Mouse (Mus musculus) thymus, adult 2 months (tissue): ENCODE data around the gene Cnbp. TPM values are rescaled to one million over a fixed set of nuclear protein-coding genes. Genes with fewer than 3 reads are reported as not detected.

ENCODE experiments used
- DNase-seq: peaks from one replicate; pipeline ENCODE4 v3.0.0; 2021
- H3K27ac ChIP-seq: fragments of 200-500 bp; 2 replicates; pipeline ENCODE4 v1.5.1; 2012; ENCODE audit warnings: low read length, control low read depth; ENCODE audit not compliant: control insufficient read depth, insufficient read depth
- H3K27me3 ChIP-seq: fragments of 200-500 bp; 2 replicates; pipeline ENCODE4 v1.6.1; 2012; ENCODE audit warnings: mild to moderate bottlenecking, low read length, moderate library complexity, mixed read lengths; ENCODE audit not compliant: control insufficient read depth, insufficient read depth
- H3K36me3 ChIP-seq: fragments of 200-500 bp; 2 replicates; pipeline ENCODE4 v1.6.1; 2012; ENCODE audit warnings: mild to moderate bottlenecking, low read length, moderate library complexity; ENCODE audit not compliant: control insufficient read depth, insufficient read depth
- H3K4me1 ChIP-seq: fragments of 200-500 bp; replicated peaks from 2 replicates; pipeline ENCODE4 v1.6.1; 2012; ENCODE audit warnings: low read length; ENCODE audit not compliant: control insufficient read depth, insufficient read depth
- H3K4me3 ChIP-seq: fragments of 200-500 bp; 2 replicates; pipeline ENCODE4 v1.5.1; 2012; ENCODE audit warnings: mild to moderate bottlenecking, low read length, control low read depth, moderate library complexity; ENCODE audit not compliant: control insufficient read depth, insufficient read depth
- CTCF ChIP-seq: fragments of 200-500 bp; IDR thresholded peaks from 2 replicates; pipeline ENCODE4 v1.5.1; 2012; ENCODE audit warnings: mild to moderate bottlenecking, control low read depth, low read length, moderate library complexity, borderline replicate concordance; ENCODE audit not compliant: control insufficient read depth, poor library complexity, insufficient read depth; ENCODE audit errors: extremely low read depth
- POLR2A ChIP-seq: fragments of 200-500 bp; IDR thresholded peaks from 2 replicates; pipeline ENCODE4 v1.6.1; 2012; ENCODE audit warnings: mild to moderate bottlenecking, low read length, control low read depth, moderate library complexity; ENCODE audit not compliant: control insufficient read depth, poor library complexity, insufficient read depth; ENCODE audit errors: extremely low read depth
- WGBS: fragments of 180-500 bp; shearing (Covaris S2); methylation state at CpG from one replicate; pipeline ENCODE4 v1.1.7; 2018; 5-methylcytosine and 5-hydroxymethylcytosine counted together
- polyA plus RNA-seq: library from polyadenylated mRNA; depleted of rRNA; stranded (reverse); fragments of >200 nt; gene quantifications from 2 replicates; pipeline ENCODE4 v1.2.3, GENCODE M21; 2012

Gene Cnbp
- polyA plus RNA-seq, 1 experiment = 311 TPM

DNA sequence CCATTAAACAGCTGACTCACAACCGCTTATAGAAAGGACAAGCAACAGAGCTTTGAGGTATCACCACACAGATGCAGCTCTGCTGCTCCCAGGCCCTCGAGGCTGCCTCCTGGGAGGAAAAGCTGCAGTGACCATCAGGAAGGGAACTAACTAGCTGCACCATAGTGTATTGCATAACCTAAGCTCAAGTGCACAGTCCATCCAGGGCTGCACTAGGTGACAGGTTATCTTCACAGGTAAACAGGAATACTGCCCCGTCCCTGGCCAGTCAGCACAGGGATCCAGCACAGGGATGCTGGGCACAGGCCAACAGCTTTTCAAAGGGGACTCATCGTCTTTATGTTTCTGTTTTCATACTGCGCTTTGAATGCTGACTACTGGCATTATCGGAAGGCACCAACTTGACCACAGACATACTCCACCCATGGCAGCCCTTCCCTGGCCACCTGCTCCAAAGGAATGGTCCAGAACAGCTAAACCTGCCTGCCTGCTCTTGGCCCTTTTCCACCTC lies 41.2 kb downstream of the Cnbp start:
- TF ChIP-seq POLR2A (no peak), CTCF (no peak)
- Histone ChIP-seq H3K27me3 (no peaks in the 10 kb centered on the region), H3K27ac (peak overlapping the region; percentile 23; the same call in 1 of the 2 replicates), H3K4me1 (peaks cover 15% of the 10 kb centered on the region), H3K36me3 (no peaks in the 10 kb centered on the region), H3K4me3 (no peak overlapping the region)
- WGBS = 74% methylated on average over 6 of the region's 6 CpGs
- DNase-seq = no peak

GRCm38 (mm10) chr6:87809144-87809543 lies 41.8 kb downstream of the Cnbp start:
- Histone ChIP-seq H3K4me3 (no peak overlapping the region), H3K4me1 (peaks cover 15% of the 10 kb centered on the region), H3K36me3 (no peaks in the 10 kb centered on the region), H3K27ac (no peak overlapping the region), H3K27me3 (no peaks in the 10 kb centered on the region)
- TF ChIP-seq POLR2A = no peak
- no peak for TF ChIP-seq CTCF
- WGBS = 70% methylated on average over 2 of the region's 2 CpGs
- DNase-seq = no peak

- no peak for TF ChIP-seq POLR2A
- no peak for TF ChIP-seq CTCF
- no peak overlapping the region for H3K27ac ChIP-seq
- peaks cover 15% of the 10 kb centered on the region for H3K4me1 ChIP-seq
- DNase-seq = no peak
- no peaks in the 10 kb centered on the region for H3K27me3 ChIP-seq
- no peak overlapping the region for H3K4me3 ChIP-seq
- 88% methylated on average over 3 of the region's 3 CpGs for WGBS
- no peaks in the 10 kb centered on the region for H3K36me3 ChIP-seq
Measured at GRCm38 (mm10) chr6:87808521-87808920, 42.4 kb downstream of the Cnbp start.

GRCm38 (mm10) chr6:87807735-87808440 lies 43.0 kb downstream of the Cnbp start:
- TF ChIP-seq POLR2A (no peak), CTCF (no peak)
- Histone ChIP-seq H3K27me3 (no peaks in the 10 kb centered on the region), H3K4me1 (peaks cover 15% of the 10 kb centered on the region), H3K36me3 (no peaks in the 10 kb centered on the region), H3K27ac (no peak overlapping the region), H3K4me3 (no peak overlapping the region)
- DNase-seq = no peak
- WGBS = 86% methylated on average over 4 of the region's 4 CpGs

DNA sequence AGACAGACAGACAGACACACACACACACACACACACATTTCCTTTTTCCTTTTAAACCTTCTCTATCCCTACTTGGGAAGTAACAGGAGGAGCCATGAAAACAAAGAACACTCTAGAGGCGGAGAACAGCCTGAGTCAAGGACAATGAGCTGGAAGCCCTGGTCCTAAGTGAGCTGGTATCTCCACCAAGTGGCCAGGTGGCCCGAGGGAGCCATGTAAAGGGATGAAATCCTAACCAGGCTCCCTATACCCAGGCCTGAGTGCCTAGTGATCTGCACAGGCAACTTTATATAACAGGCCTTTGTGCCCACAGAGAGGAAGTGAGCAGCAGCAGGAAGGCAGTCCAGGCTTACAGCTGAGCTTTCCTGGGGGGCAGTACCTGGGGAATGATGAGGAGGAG lies 44.0 kb downstream of the Cnbp start:
- Histone ChIP-seq H3K27ac (no peak overlapping the region), H3K4me3 (no peak overlapping the region), H3K36me3 (no peaks in the 10 kb centered on the region), H3K27me3 (no peaks in the 10 kb centered on the region), H3K4me1 (peaks cover 11% of the 10 kb centered on the region)
- no peak for DNase-seq
- TF ChIP-seq POLR2A (no peak), CTCF (no peak)
- 47% methylated on average over 2 of the region's 2 CpGs for WGBS

DNA sequence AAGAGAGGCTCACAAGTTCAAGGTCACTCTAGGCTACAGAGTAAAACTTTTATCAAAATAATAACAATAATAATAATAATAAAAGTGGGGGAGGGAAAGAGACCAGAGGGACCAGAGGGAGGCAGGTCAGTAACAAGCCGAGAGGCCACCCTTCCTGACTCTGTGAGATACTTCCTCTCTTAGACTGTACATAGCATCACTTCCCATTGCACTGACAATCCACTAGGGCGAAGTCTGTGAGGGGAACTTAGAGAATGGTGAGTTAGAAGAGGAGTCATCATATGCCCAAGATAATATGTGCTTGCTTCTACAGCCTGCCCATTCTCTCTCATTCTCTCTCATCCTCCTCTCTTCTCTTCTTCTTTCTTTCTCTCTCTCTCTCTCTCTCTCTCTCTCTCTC lies 44.9 kb downstream of the Cnbp start:
- Histone ChIP-seq H3K36me3 (no peaks in the 10 kb centered on the region), H3K27ac (no peak overlapping the region), H3K27me3 (no peaks in the 10 kb centered on the region), H3K4me3 (no peak overlapping the region), H3K4me1 (peaks cover 11% of the 10 kb centered on the region)
- TF ChIP-seq CTCF = no peak
- TF ChIP-seq POLR2A = no peak
- no peak for DNase-seq
- 46% methylated on average over 2 of the region's 2 CpGs for WGBS

DNA sequence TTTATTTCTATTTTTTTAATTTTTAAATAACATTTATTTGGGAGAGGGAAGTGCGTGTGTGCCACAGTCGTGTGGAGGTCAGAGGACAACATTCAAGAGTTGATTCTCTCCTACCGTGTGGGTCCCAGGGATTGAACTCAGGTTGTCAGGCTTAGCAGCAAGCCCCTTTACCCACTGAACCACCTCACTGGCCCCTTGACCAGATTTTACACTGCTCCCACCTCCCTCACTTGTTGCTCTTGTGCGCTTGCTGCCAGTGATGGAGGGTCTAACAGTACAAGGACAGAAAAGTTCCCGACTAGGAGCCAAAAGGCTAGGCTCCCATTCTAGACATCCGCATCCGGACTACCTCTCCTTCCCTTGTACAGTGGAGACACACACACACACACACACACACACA lies 45.5 kb downstream of the Cnbp start:
- H3K4me3 ChIP-seq = no peak overlapping the region
- H3K27me3 ChIP-seq = no peaks in the 10 kb centered on the region
- no peaks in the 10 kb centered on the region for H3K36me3 ChIP-seq
- WGBS = 94% methylated on average over 7 of the region's 7 CpGs
- no peak for TF ChIP-seq POLR2A
- no peak for TF ChIP-seq CTCF
- no peak overlapping the region for H3K27ac ChIP-seq
- no peak for DNase-seq
- H3K4me1 ChIP-seq = peaks cover 11% of the 10 kb centered on the region
